Mouse (Mus musculus) kidney, embryonic 15.5 days (tissue): ENCODE results near the gene Gopc. TPM values are rescaled to one million over a fixed set of nuclear protein-coding genes. Genes with fewer than 3 reads are reported as not detected.

Experiments
- ATAC-seq: fragments of 200-750 bp; cut with Nextera tagmentation; replicated peaks from 2 replicates; pipeline ENCODE4 v1.8.0; 2017; ENCODE audit warnings: moderate TSS enrichment; ENCODE audit not compliant: low FRiP score
- H3K27ac ChIP-seq: fragments of 300-500 bp; sonication (generic); 2 replicates; pipeline ENCODE4 v1.5.1; 2015; ENCODE audit warnings: mild to moderate bottlenecking, inconsistent platforms
- H3K27me3 ChIP-seq: fragments of 300-500 bp; sonication (generic); 2 replicates; pipeline ENCODE4 v1.6.1; 2015; ENCODE audit warnings: inconsistent platforms
- H3K36me3 ChIP-seq: fragments of 300-500 bp; sonication (generic); 2 replicates; pipeline ENCODE4 v1.6.1; 2015; ENCODE audit warnings: inconsistent platforms
- H3K4me1 ChIP-seq: fragments of 300-500 bp; sonication (generic); 2 replicates; pipeline ENCODE4 v1.6.1; 2015; ENCODE audit warnings: inconsistent platforms
- H3K4me2 ChIP-seq: fragments of 300-500 bp; sonication (generic); 2 replicates; pipeline ENCODE4 v1.6.1; 2015; ENCODE audit warnings: moderate library complexity, mild to moderate bottlenecking, inconsistent platforms
- H3K4me3 ChIP-seq: fragments of 300-500 bp; sonication (generic); replicated peaks from 2 replicates; pipeline ENCODE4 v1.5.1; 2015; ENCODE audit warnings: mild to moderate bottlenecking, inconsistent platforms
- H3K9ac ChIP-seq: fragments of 300-500 bp; sonication (generic); 2 replicates; pipeline ENCODE4 v1.6.1; 2015; ENCODE audit warnings: mild to moderate bottlenecking, inconsistent platforms
- H3K9me3 ChIP-seq: fragments of 300-500 bp; sonication (generic); replicated peaks from 2 replicates; pipeline ENCODE4 v1.6.1; 2016; ENCODE audit warnings: inconsistent platforms
- WGBS: fragments of 180-500 bp; shearing (Covaris S2); methylation state at CpG from one replicate; pipeline ENCODE4 v1.1.7; 2015; ENCODE audit warnings: mixed read lengths; 5-methylcytosine and 5-hydroxymethylcytosine counted together
- polyA plus RNA-seq: library from polyadenylated mRNA; unstranded; fragments of >200 nt; fragmentation: Nextera tagmentation; extraction: Ambion mirVana; gene quantifications from 2 replicates; pipeline ENCODE4 v1.2.1, GENCODE M21; 2015

Gopc gene
- 22.5 TPM in 2 replicates for polyA plus RNA-seq

- WGBS, result under 1% methylated on average over 64 of the region's 71 CpGs
- Histone ChIP-seq H3K4me2 (peak within 1 kb of the TSS; percentile 82), H3K4me1 (peaks cover 27% of the 10 kb centered on the region), H3K36me3 (no peaks in the 10 kb centered on the region), H3K27ac (peak within 1 kb of the TSS; percentile 98), H3K27me3 (no peaks in the 10 kb centered on the region), H3K9ac (peak within 1 kb of the TSS; percentile 88), H3K4me3 (peak within 1 kb of the TSS; percentile 92), H3K9me3 (no peaks in the 10 kb centered on the region)
- peak; percentile 98 for ATAC-seq
These were observed at the start of gene Gopc for GRCm38 (mm10) chr10:52381845-52382591. Gene Gopc, minus strand, starts transcription at chr10:52382124.

- H3K4me2 ChIP-seq, result no peak overlapping the region
- no peak overlapping the region for H3K9ac ChIP-seq
- H3K27me3 ChIP-seq, result no peaks in the 10 kb centered on the region
- no peak for ATAC-seq
- H3K36me3 ChIP-seq, result peaks cover 60% of the 10 kb centered on the region
- H3K27ac ChIP-seq, result no peak overlapping the region
- H3K9me3 ChIP-seq, result no peaks in the 10 kb centered on the region
- WGBS, result 93% methylated on average over 1 of the region's 1 CpGs
- 0 out of 2 replicates have a peak, but pooled peaks cover 3% of the 10 kb centered on the region for H3K4me1 ChIP-seq
- H3K4me3 ChIP-seq, result no peak overlapping the region
These were observed 49.0 kb upstream of the Gopc start for GRCm38 (mm10) chr10:52430953-52431352.

- H3K27ac ChIP-seq, result no peak overlapping the region
- WGBS, result 45% methylated on average over 2 of the region's 2 CpGs
- 0 out of 2 replicates have a peak, but pooled peaks have one; percentile 33 for ATAC-seq
- no peak overlapping the region for H3K4me3 ChIP-seq
- H3K4me1 ChIP-seq, result 0 out of 2 replicates have a peak, but pooled peaks cover 3% of the 10 kb centered on the region
- no peaks in the 10 kb centered on the region for H3K9me3 ChIP-seq
- H3K9ac ChIP-seq, result no peak overlapping the region
- no peaks in the 10 kb centered on the region for H3K27me3 ChIP-seq
- peaks cover 34% of the 10 kb centered on the region for H3K36me3 ChIP-seq
- no peak overlapping the region for H3K4me2 ChIP-seq
These were observed 45.9 kb upstream of the Gopc start for GRCm38 (mm10) chr10:52427634-52428415.

- ATAC-seq, result no peak
- H3K9me3 ChIP-seq, result no peaks in the 10 kb centered on the region
- WGBS, result 80% methylated on average over 7 of the region's 7 CpGs
- peaks cover 22% of the 10 kb centered on the region for H3K36me3 ChIP-seq
- no peak overlapping the region for H3K27ac ChIP-seq
- H3K9ac ChIP-seq, result no peak overlapping the region
- no peak overlapping the region for H3K4me3 ChIP-seq
- H3K4me2 ChIP-seq, result no peak overlapping the region
- H3K4me1 ChIP-seq, result peaks cover 7% of the 10 kb centered on the region; the same call in 1 of the 2 replicates
- H3K27me3 ChIP-seq, result no peaks in the 10 kb centered on the region
These were observed 44.5 kb upstream of the Gopc start for GRCm38 (mm10) chr10:52426314-52426980.

- no peaks in the 10 kb centered on the region for H3K9me3 ChIP-seq
- H3K4me1 ChIP-seq, result peaks cover 22% of the 10 kb centered on the region
These were observed 41.2 kb upstream of the Gopc start for GRCm38 (mm10) chr10:52423097-52423496.

GRCm38 (mm10) chr10:52421716-52422115 is 39.8 kb upstream of the Gopc start:
- Histone ChIP-seq H3K4me3 (no peak overlapping the region), H3K27me3 (no peaks in the 10 kb centered on the region), H3K27ac (no peak overlapping the region), H3K9me3 (no peaks in the 10 kb centered on the region), H3K36me3 (peaks cover 4% of the 10 kb centered on the region; the same call in 1 of the 2 replicates), H3K4me1 (peaks cover 23% of the 10 kb centered on the region), H3K9ac (no peak overlapping the region), H3K4me2 (no peak overlapping the region)
- 94% methylated on average over 6 of the region's 6 CpGs for WGBS
- ATAC-seq, result no peak

More at GRCm38 (mm10) chr10:52423097-52423496, 41.2 kb upstream of the Gopc start:
- peaks cover 4% of the 10 kb centered on the region; the same call in 1 of the 2 replicates for H3K36me3 ChIP-seq
- no peak overlapping the region for H3K4me3 ChIP-seq
- H3K9ac ChIP-seq, result no peak overlapping the region
- ATAC-seq, result no peak
- H3K27me3 ChIP-seq, result no peaks in the 10 kb centered on the region
- 85% methylated on average over 2 of the region's 2 CpGs for WGBS
- no peak overlapping the region for H3K27ac ChIP-seq
- no peak overlapping the region for H3K4me2 ChIP-seq

GRCm38 (mm10) chr10:52420526-52420925 is 38.6 kb upstream of the Gopc start:
- no peak overlapping the region for H3K4me3 ChIP-seq
- no peaks in the 10 kb centered on the region for H3K27me3 ChIP-seq
- peaks cover 27% of the 10 kb centered on the region for H3K4me1 ChIP-seq
- no peaks in the 10 kb centered on the region for H3K9me3 ChIP-seq
- H3K9ac ChIP-seq, result no peak overlapping the region
- H3K4me2 ChIP-seq, result no peak overlapping the region
- WGBS, result 90% methylated on average over 1 of the region's 1 CpGs
- H3K36me3 ChIP-seq, result peaks cover 4% of the 10 kb centered on the region; the same call in 1 of the 2 replicates
- ATAC-seq, result no peak
- no peak overlapping the region for H3K27ac ChIP-seq

GRCm38 (mm10) chr10:52419402-52419801 is 37.5 kb upstream of the Gopc start:
- Histone ChIP-seq H3K27ac (0 out of 2 replicates have a peak overlapping the region, but pooled peaks have one; percentile 27), H3K36me3 (no peaks in the 10 kb centered on the region; the same call in 1 of the 2 replicates), H3K4me1 (peaks cover 27% of the 10 kb centered on the region), H3K9ac (peak overlapping the region; percentile 85; the same call in 1 of the 2 replicates), H3K27me3 (no peaks in the 10 kb centered on the region), H3K4me2 (peak overlapping the region; percentile 65), H3K9me3 (no peaks in the 10 kb centered on the region), H3K4me3 (peak overlapping the region; percentile 78)
- no peak for ATAC-seq
- WGBS, result 59% methylated on average over 4 of the region's 4 CpGs

- Histone ChIP-seq H3K4me3 (peak overlapping the region; percentile 78), H3K9ac (peak overlapping the region; percentile 85; the same call in 1 of the 2 replicates), H3K4me1 (peaks cover 27% of the 10 kb centered on the region), H3K4me2 (peak overlapping the region; percentile 65), H3K27me3 (no peaks in the 10 kb centered on the region), H3K27ac (0 out of 2 replicates have a peak overlapping the region, but pooled peaks have one; percentile 27), H3K36me3 (no peaks in the 10 kb centered on the region; the same call in 1 of the 2 replicates), H3K9me3 (no peaks in the 10 kb centered on the region)
- WGBS, result 40% methylated on average over 5 of the region's 5 CpGs
- no peak for ATAC-seq
These were observed 37.0 kb upstream of the Gopc start for GRCm38 (mm10) chr10:52418931-52419330.

GRCm38 (mm10) chr10:52417998-52418860 is 36.3 kb upstream of the Gopc start:
- H3K27me3 ChIP-seq, result no peaks in the 10 kb centered on the region
- peak overlapping the region; percentile 95 for H3K27ac ChIP-seq
- WGBS, result under 1% methylated on average over 39 of the region's 39 CpGs
- H3K4me1 ChIP-seq, result peaks cover 27% of the 10 kb centered on the region
- H3K9me3 ChIP-seq, result no peaks in the 10 kb centered on the region
- peak; percentile 38 for ATAC-seq
- H3K4me3 ChIP-seq, result peak overlapping the region; percentile 78
- H3K4me2 ChIP-seq, result peak overlapping the region; percentile 65
- peak overlapping the region; percentile 85 for H3K9ac ChIP-seq
- no peaks in the 10 kb centered on the region; the same call in 1 of the 2 replicates for H3K36me3 ChIP-seq
